Mouse (Mus musculus): ENCODE results near the gene Sag.
A peak's percentile ranks its signal among the peaks of the same experiment; 100 is the strongest.
"Not testable (repeated sequence)": the region's sequence is repeated elsewhere in the genome, so short reads cannot be mapped to it uniquely, and the experiment has no call there.

The Sag gene

DNA sequence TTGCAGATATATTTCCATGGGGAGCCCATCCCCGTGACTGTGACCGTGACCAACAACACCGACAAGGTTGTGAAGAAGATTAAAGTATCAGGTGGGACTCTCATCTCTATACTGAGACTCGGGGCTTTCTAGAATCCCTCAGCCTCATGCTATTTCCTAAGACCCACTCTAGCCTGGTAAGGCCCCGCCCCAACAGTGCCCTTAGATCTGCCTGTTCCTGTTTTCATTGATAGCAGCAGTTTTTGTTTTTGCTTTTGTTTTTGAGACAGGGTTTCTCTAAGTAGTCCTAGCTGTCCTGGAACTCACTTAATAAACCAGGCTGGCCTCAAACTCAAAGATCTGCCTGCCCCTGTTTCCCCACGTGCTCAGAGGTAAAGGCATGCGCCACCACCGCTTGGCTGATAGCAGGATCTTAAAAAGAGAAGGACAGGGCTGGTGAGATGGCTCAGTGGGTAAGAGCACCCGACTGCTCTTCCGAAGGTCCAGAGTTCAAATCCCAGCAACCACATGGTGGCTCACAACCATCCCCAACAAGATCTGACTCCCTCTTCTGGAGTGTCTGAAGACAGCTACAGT lies 21.0 kb downstream of the Sag start:
- DNase-seq (ENCODE audit: low read depth): no peak

DNA sequence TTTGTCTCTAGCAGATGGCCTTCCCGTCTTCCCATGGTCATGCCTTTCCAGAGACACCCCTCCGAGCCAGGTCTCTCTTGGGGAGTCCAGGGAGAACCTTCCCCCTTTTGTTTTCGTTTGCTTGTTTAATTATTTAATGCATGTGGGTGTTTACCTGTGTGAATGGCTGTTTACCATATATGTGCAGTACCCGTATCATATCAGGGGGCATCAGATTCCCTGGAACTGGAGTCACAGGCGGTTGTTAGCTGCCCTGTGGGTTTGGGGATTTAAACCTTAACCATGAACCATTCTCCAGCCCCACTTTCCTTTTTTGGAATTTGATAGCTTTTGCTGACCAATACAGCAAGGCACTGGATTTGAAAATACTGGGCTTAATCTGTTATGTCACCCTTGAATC lies 21.8 kb downstream of the Sag start:
- no peak for DNase-seq (ENCODE audit: low read depth)

DNA sequence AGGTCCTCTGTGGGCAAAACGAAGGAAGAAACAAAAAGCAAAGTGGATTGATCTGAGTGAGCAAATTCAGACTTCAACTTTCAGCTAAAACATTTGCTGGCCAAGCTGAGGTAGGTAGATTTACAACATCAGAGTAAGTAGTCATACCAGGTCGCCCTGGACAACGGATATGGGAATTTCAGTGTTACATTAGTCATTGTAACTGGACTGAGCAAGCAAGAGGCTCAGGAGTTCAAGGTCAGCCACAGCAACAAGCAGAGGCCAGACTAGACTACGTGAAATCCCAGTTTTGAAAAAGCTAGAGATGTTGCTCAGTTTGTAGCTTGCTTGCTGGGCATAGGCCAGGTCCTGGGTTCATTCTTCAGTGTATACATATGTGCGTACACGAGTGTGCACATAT lies 22.5 kb downstream of the Sag start:
- no peak for DNase-seq (ENCODE audit: low read depth)

DNA sequence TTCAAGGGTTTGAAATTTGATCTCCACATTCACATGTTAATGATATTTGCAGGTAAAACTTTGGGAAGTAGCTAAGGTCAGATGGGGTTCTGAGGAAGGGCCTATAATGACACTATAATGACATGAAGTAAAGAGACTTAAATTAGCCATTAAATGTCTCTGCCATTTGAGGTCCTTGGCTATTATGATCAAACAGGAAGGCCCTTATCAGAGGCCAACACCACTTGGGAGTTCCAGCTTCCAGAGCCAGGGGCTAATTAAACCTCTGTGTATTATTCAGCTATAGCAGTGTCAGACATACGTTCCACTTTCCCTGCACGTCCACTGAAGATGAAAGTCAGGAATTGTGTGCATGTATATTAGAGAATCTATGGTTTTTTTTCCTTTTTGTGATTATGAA lies 23.0 kb downstream of the Sag start:
- no peak for DNase-seq (ENCODE audit: low read depth)

DNA sequence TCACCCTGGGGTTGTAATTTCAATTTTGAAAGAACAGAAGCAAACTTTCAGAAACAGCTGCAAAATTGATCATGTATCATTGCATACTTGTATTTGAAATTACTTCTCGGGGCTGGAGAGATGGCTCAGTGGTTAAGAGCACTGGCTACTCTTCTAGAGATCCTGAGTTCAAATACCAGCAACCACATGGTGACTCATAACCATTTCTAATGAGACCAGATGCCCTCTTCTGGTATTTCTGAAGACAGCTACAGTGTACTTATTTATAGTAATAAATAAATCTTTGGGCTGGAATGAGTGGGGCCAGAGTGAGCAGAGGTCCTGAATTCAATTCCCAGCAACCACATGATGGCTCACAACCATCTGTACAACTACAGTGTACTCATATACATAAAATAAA lies 24.0 kb downstream of the Sag start:
- not testable (repeated sequence) for DNase-seq (ENCODE audit: low read depth)

DNA sequence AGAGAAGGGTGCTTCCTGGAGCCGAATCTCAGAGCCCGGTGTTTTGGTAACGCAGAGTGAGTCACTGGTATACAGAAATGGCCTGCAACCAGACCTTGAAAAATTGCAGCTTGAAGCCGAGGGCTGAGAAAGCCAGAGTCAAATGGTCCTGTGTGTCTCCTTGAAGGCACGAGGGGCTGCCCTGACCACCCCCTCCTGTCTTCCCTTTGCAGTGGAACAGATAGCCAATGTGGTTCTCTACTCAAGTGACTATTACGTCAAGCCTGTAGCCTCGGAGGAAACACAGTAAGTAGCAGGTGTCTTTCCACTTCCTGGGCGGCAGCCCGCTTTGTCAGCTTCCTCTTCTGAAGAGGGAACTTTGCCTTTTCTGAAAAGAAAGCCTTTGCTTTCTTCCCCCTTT lies 24.7 kb downstream of the Sag start:
- no peak for DNase-seq (ENCODE audit: low read depth)

DNA sequence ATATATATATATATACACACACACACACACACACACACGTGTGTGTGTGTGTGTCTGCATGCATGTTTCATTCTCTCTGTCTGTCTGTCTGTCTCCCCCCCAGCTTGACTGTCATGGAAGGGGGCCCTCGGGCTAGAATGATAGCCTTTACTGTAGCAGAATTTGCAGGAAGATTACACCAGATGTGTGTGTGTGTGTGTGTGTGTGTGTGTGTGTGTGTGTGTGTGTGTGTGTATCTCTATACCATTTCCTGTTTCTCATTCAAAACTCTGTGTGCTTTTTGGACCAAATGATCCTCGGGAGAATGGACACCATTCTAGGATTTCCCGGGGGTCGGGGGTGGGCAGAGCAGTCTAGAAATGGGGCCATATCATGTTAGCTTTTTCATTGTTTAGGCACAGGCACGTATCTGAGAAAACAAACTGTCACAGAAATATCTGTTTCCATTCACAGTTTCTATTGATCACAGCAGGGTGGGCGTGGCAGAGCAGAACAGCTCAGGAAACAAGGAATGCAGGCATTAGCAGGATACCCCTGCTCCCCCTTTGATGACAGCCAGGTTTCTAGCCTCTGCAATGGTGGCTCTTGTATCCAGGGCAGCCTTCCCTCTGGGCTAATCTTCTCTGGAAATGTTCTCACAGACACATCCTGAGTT lies 25.6 kb downstream of the Sag start:
- no peak for DNase-seq (ENCODE audit: low read depth)

DNA sequence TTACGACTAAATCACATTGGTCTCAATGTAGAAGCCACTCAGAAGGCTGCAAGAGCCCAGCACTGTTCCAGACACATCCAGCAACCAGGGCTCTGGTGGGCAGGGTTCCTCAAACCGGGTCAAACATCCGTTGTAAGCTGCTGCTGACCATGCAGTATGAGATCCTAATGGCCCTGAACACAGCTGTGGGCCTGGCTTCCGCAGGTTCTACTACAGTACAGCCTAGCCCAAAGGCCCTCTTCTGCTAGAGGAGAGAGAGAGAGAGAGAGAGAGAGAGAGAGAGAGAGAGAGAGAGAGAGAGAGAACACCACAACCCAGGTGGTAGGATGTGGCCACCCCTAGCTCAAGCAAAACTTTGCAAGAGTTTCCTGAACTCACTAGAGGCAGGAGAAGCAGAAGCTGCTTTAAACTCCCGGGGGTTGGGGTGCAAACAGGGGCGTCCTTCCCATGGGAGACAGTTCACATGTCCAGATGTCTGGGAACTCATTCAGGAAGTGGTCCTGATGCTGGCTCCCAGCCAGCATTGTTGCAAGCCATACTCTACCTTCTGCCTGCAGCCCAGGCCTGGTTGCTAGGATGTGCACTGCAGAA lies 26.2 kb downstream of the Sag start:
- no peak for DNase-seq (ENCODE audit: low read depth)

DNA sequence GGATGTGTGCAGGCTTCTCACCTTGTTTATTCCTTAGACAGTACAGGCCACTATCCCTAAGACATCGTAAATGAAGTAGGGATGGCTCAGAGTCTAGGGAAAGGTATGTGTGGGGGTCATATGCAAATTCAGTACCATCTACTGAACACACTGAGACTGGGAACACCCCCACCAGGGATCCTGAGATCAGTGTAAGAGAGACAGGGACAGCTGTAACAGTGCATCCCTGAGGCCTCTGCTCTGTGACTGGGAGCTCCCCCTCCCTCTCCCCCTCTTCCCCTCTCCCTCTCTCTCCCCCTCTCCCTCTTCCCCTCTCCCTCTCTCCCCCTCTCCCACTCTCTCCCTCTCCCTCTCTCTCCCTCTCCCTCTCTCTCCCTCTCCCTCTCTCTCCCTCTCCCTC lies 33.0 kb downstream of the Sag start:
- DNase-seq (ENCODE audit: low read depth): no peak

DNA sequence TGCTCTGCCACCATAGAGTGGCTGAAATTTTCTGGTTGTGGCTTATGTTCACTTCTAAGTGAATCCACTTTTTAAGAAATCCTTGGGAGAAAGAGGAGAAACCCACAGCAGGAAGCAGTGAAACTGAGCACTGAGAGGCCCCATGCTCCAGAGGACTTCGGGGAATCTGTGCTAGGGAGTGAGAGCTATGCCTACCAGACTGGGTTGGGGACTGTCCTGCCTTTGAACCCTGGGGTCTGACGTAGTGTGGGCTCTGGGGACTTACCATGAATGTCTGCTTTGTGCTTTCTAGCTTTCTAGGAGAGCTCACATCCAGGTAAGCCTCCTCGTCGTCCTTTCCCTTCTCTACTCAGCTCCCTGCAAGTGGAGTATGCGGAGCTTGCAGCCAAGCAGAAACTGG lies 33.5 kb downstream of the Sag start:
- no peak for DNase-seq (ENCODE audit: low read depth)

DNA sequence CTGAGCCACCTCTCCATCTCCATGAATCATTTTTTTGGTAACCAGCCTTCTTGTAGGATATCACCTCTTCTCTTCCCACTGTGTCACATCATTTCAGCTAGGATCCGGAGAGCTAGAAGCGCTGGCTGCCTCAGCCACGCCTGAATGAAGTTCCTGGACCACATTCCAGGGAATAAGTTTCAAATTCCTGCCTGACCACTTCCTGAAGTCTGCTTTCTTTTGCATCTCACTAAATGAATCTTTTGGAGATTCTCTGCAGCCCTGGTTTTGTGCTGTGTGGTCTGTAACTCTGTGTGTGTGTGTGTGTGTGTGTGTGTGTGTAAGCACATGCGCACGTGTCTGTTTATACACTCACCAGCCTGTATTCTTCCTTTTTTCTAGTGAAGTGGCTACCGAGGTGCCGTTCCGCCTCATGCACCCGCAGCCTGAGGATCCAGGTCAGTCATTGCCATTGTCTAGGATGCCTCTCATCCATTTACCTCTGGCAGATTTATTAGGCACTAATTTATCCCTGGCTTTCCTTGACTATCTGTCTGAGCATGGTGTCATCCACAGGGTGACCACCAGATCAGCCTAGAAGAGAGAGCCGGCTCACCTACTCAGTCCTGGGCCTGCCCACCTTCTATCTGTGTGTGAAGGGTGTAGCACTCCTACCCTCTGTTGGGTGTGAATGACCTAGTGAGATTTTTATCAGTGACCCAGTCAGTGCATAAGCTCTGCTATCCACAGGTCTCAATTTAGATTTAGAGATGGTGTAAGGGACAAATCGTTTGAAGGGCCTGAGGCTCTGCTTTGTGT lies 37.1 kb downstream of the Sag start:
- no peak for DNase-seq (ENCODE audit: low read depth)

DNA sequence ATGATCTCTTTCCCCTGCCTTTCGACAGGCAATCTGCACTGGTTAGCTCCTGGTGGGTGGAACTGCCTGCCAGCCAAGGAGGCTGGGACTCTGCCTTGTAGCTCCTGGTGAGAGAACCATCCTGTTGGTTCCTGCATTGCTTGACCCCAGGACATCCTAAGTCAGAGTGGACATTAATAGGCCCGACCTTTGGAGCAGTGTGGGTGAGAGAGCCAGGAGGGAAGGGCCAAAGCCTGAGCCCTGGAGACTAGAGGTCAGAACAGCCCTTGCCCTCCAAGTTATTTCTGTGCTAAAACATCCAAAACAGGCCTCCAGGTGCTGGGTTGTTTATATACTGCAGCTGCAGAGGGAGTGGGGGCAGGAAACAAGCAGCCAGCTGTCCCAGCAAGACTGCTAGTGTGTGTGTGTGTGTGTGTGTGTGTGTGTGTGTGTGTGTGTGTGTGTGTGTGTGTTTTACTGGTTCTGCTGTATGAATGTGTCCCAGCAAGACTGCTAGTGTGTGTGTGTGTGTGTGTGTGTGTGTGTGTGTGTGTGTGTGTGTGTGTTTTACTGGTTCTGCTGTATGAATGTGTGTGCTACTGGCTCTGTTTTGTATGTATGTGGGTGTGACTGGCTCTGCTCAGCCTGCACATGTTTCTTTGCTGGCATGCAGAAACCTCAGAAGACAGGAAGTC lies 43.5 kb downstream of the Sag start:
- DNase-seq (ENCODE audit: low read depth): no peak

DNA sequence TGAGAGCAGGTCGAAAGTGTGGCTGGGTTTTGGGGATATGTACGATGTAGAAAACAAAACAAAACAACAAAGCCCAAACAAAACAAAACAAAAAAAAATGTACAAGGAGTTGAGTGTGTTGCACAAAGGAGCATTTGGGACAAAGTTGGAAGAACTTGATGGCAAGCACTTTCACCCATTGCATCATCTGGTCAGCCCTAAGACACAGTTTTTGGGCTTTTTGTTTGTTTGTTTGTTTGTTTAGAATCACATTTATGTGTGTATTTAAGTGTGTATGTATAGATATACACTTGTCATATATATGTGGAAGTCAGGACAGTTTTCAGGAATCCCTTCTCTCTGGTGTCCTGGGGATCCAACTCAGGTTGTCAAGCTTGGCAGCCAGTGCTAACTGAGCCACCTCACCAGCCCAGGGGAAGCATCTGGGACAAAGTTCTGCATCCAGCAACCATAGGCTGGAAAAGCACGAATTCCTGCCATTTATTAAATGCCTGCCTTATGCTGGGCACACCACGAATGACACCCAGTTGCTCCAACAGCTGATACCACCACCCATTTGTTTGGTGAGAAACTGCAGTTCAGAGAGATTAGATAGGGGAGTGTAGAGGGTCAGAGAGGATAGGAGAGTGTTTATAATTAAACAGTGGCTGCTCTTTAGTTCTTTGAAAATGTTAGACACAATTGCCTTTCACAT lies 44.1 kb downstream of the Sag start:
- DNase-seq (ENCODE audit: low read depth): no peak

DNA sequence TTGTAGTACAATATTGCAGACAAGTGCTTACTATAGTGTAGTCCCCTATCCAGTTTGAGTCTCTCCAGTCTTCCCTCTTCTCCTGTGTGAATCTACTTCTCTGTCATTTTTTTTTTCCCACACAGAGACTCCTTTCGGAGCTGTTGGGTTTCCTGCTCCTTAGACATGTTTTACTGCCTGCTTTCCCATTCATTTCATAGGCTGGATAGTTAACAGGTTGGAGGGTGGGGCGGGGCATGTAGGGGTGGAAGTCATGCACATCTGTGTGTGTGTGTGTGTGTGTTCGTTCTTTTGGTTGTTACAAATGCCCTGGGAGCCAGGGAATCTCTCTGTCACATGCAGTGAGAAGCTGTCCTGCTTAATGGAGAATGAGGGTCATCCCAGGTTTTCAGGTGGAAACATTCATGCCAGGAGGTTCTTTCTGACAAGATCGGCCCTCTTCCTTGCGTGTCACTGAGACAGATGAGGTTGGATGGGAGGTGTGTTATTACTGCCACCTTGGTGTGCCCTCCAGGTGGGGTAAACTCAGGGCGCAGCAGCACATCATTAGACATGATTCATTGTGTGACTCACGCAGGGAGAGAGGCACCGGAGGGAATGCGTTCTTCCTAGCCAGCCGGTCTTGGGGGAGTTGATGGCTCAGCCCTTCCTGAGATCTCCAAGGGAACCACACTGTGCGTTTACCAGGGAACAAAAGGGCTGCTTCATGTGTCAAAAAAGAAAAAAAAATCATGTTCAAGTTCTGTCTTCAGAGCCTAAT lies 44.9 kb downstream of the Sag start:
- peak; percentile 43 for DNase-seq (ENCODE audit: low read depth)

DNA sequence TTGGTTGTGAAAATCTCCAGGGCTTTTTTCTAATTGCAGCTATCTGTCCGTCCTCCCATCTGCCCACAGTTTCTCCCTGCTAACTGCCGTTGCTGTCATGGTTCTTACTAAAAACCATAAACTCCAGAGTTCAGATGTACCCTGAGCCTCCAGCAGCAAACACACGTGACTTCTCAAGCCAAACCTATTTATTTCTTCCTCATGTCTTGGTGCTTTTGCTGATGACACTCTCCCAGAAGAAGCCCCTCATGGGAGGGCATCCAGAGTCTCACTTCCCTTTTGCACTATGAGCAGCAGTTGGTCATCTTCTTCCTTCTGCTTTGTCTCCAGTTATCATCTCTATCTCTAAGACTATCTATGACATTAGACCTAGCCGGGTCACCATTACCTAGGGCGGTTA lies 45.8 kb downstream of the Sag start:
- no peak for DNase-seq (ENCODE audit: low read depth)

DNA sequence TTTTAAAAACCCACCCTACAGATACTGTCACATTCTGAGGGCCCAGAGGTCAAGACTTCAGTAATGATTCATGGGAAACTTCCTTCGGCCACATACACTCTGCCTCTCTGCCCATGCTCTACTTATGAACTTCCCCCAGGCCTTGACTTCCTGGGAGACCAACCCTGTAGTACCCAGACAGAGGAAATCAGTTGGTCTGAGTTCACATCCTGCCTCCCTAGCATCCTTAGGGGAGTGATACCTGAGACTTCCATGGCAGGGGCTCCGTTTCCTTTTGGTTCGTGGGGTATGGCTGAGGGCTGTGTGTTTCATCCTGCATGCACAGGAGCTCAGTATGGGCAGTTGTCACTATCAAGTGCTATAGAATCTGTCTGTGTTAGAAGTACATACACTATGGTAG lies 47.9 kb downstream of the Sag start:
- DNase-seq (ENCODE audit: low read depth): no peak

DNA sequence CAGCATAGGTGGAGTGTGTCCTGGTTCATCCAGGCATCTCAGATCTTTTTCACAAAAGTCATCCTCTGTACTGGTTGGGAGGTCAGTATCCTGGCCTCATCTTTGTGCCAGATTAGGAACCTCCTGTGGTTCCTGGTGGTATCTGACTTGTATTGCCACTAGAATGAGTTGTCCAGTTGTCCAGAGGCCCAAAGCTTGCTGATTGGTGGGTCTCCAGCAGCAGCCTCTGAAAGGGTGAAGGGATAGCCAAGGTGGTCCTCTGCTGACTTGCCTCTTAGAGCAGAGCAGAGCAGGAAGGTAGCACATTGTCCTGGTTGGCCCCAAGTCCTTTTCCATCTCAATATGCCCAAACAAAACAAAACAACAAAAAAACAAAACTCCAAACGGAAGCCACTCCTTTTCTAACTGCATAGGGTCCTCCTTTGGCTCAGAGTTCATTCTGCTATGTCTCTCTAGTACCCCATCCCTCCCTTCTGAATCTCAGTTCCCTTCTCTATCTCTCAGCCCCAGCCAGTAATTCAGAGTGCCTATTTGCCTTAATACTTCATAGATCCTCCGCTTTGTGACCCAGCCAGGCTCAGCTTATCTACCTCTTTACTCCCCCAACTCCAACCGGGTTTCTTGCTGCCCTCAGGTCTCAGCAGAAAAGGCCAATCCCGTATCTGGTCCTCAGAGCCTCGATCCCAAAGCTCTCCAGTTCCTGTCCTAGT lies 48.8 kb downstream of the Sag start:
- DNase-seq (ENCODE audit: low read depth): no peak

DNA sequence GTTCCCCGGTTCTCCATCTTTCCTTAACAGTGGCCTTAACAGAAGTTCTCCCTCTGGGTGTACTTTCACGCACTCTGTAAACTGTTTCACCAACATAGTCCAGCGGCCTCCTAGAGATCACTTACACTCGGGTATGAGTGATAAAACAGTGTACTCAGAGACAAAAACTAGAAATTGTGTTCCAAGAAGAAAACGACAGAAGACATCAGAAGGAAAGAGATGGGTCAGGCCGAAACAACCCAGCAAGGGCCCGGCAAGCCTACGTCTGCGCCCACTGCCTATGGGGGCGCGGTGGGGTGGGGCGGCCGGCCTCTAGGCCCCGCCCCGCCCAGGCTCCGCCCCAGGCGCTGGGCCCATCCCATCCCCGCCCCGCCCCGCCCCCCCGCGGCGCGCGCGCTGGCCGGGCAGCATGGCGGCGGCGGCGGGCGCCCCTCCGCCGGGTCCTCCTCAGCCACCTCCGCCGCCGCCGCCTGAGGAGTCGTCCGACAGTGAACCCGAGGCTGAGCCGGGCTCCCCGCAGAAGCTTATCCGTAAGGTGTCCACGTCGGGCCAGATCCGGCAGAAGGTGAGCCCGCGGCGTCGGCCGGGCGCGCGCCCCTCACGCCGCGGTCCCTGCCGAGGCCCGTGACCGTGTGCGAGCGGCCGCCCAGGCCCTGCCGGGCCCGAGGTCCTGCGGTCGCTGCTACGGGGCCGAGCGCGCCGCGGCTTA lies 49.6 kb downstream of the Sag start, which contains the start of gene Dgkd:
Gene Dgkd (plus strand): TSS at position 396 of the 709 bp plus-strand sequence.
- no peak for DNase-seq (ENCODE audit: low read depth)

DNA sequence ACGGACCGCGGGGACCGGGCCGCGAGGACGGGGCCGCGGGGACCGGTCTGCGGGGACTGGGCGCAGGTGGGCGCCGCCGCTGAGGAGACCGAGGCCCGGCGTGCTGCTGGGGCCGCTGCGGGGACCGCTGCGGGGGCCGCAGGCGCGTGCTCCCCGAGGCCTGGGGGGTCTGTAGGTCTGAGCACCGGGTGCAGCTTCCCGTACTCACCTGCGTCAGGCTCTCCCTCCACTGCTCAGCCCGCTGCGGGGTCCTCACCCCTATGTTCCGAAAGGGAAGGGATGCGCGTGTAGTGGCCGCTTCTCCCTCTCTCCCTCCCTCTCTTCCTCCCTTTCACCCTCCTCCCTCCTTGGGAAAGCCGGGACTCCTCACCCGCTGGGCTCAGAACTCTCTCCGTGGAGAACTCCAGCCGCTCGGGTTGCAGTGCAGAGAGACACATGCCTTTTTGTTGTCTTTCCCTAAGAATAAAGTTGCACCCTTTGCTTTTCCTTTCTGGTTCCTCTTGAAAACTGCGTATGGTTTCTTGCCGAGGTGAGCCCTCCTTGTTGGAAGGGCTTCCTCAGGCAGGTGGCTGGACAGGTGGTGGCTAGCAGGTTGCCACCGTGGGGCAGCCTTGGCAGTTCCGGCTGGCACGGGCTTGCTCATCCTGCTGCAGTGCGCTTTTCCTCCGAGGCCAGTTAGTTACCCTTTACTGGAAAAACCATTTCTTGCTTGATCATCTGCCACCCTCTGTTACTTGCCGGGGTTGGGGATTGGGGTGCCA lies 50.3 kb downstream of the Sag start:
- no peak for DNase-seq (ENCODE audit: low read depth)

All from fibroblast of lung, adult 2 months (primary cell).